In the genomic region with DNA sequence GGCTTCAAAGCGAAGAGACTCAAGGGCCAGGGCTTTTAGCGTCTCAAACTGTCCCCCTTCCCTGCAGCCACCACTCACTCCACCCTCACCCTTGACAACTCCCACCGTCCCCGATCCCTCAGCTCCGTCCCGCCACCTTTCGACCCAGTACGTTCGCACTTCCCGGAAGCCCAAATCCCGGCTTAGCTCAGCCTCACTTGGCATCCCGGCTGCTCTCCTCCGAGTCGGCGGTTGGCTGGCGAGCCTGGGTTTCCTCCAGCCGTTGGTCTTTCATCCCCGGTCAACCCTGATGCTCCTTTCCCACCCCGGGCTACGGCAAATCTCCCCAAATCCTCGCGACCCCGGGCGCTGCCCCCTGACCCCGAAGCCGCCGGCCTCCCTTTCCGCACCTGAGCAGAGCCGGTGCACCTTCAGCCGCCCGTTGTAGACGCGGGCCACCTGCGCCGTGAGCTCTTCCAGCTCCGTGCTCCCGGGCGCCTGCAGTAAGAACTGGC, we compare ENCODE assay signal across 7 mouse cellular contexts. TPM values are rescaled to one million over a fixed set of nuclear protein-coding genes. Genes with fewer than 3 reads are reported as not detected.
DNase-seq lines count a peak whose midpoint lies in the region; ATAC-seq and TF ChIP-seq lines count a peak whose summit lies in the region.

No protein-coding gene starts in this region.

- H3K27me3 ChIP-seq in CH12.LX (replicated peaks): no peaks in the 10 kb centered on the region
- no peaks in the 10 kb centered on the region for H3K27me3 ChIP-seq in kidney, adult 2 months (replicated peaks; ENCODE audit: control insufficient read depth, insufficient read depth, low read length)
- H3K27me3 ChIP-seq in liver, embryonic 16.5 days (ENCODE audit: control insufficient read depth, insufficient read depth, low read depth, low read length): no peaks in the 10 kb centered on the region
- no peaks in the 10 kb centered on the region for H3K27me3 ChIP-seq in neural tube, embryonic 12.5 days (replicated peaks)

- TF ChIP-seq POLR2A in CH12.LX (IDR thresholded peaks at IDR 0.05; ENCODE audit: low read depth, low read length): no peak; the same call in 1 of the 2 replicates
- peak; percentile 14 for TF ChIP-seq POLR2A in kidney, adult 2 months (IDR thresholded peaks at IDR 0.05; ENCODE audit: low read depth, low read length)

- peaks cover 13 to 51% of the 10 kb centered on the region in 2 experiments for H3K36me3 ChIP-seq in CH12.LX (replicated peaks in 1 of 2; ENCODE audit: control insufficient read depth in 1 of 2, insufficient read depth in 1 of 2, low read length in 1 of 2)
- H3K36me3 ChIP-seq in kidney, adult 2 months (ENCODE audit: control insufficient read depth, insufficient read depth, low read length): no peaks in the 10 kb centered on the region; the same call in 1 of the 2 replicates
- peaks cover 13% of the 10 kb centered on the region for H3K36me3 ChIP-seq in liver, embryonic 16.5 days (ENCODE audit: control insufficient read depth, insufficient read depth)
- H3K36me3 ChIP-seq in neural tube, embryonic 12.5 days: peaks cover 15% of the 10 kb centered on the region

- peak overlapping the region; percentile 55 for H3K9ac ChIP-seq in CH12.LX (ENCODE audit: insufficient read depth, low read depth)
- H3K9ac ChIP-seq in liver, embryonic 16.5 days (ENCODE audit: low read depth, low read length): peak overlapping the region; percentile 85
- H3K9ac ChIP-seq in neural tube, embryonic 12.5 days: peak overlapping the region; percentile 82

- WGBS in kidney, adult 2 months: under 1% methylated on average over 38 of the region's 38 CpGs
- WGBS in liver, embryonic 16.5 days (ENCODE audit: insufficient replicate concordance): under 1% methylated on average over 38 of the region's 38 CpGs
- under 1% methylated on average over 38 of the region's 38 CpGs for WGBS in neural tube, embryonic 12.5 days

- ATAC-seq in liver, embryonic 16.5 days (ENCODE audit: low read depth): peak; percentile 58
- ATAC-seq in neural tube, embryonic 12.5 days (ENCODE audit: low FRiP score, low read depth): peak; percentile 69

- no peaks in the 10 kb centered on the region for H3K9me3 ChIP-seq in CH12.LX (replicated peaks; ENCODE audit: low read length)
- H3K9me3 ChIP-seq in liver, embryonic 16.5 days (replicated peaks; ENCODE audit: control insufficient read depth, low read length): no peaks in the 10 kb centered on the region
- H3K9me3 ChIP-seq in neural tube, embryonic 12.5 days: no peaks in the 10 kb centered on the region

- H3K4me1 ChIP-seq in CH12.LX (ENCODE audit: control insufficient read depth in 1 of 2, insufficient read depth in 2 of 2): peaks cover 2 to 10% of the 10 kb centered on the region in 2 experiments; a peak in 2 of 4 replicates
- no peaks in the 10 kb centered on the region for H3K4me1 ChIP-seq in kidney, adult 2 months (ENCODE audit: control insufficient read depth, insufficient read depth, low read length)
- peaks cover 2% of the 10 kb centered on the region for H3K4me1 ChIP-seq in liver, embryonic 16.5 days (ENCODE audit: control insufficient read depth, low read depth, low read length)
- peaks cover 5% of the 10 kb centered on the region; the same call in 1 of the 2 replicates for H3K4me1 ChIP-seq in neural tube, embryonic 12.5 days

- peak in 1 of 2 experiments; percentile 15; a peak in 1 of 4 replicates for TF ChIP-seq CTCF in CH12.LX (conservative IDR thresholded peaks at IDR 0.05 in 1 of 2, IDR thresholded peaks at IDR 0.05 in 1 of 2; ENCODE audit: low read depth in 2 of 2, low read length in 2 of 2)
- TF ChIP-seq CTCF in kidney, adult 2 months (conservative IDR thresholded peaks at IDR 0.05; ENCODE audit: insufficient read depth, insufficient read length, low read depth, low read length): no peak

- H3K79me2 ChIP-seq in CH12.LX (replicated peaks; ENCODE audit: control insufficient read depth, extremely low read depth, insufficient read depth, poor library complexity, severe bottlenecking): no peaks in the 10 kb centered on the region

- in situ Hi-C loops in CH12.LX (cut with MboI; ENCODE audit: low pct_ligation_motif_present, low pct_unique_long_range_greater_than_20kb, low sequenced_read_pairs): loop anchor here (10.0 kb wide), 1 partner anchor 111 kb away; a partner anchor contains a TSS

- peak overlapping the region; percentile 2; the same call in 1 of the 2 replicates for H3K4me2 ChIP-seq in CH12.LX (ENCODE audit: insufficient read depth, low read depth, poor library complexity, severe bottlenecking)
- H3K4me2 ChIP-seq in liver, embryonic 16.5 days (ENCODE audit: low read depth, low read length): peak overlapping the region; percentile 96
- peak overlapping the region; percentile 85 for H3K4me2 ChIP-seq in neural tube, embryonic 12.5 days (replicated peaks)

- peak; percentile 17; the same call in 1 of the 2 replicates for TF ChIP-seq EP300 in CH12.LX (IDR thresholded peaks at IDR 0.05; ENCODE audit: low read length)

- DNase-seq in CH12.LX (ENCODE audit: extremely low read depth) (peak; percentile 65), MN1 (ENCODE audit: low spot score) (peak; percentile 75)
- peak; percentile 77 for DNase-seq in embryo, embryonic 11 days
- DNase-seq in heart, adult 11 months: peak; percentile 98
- peak; percentile 76 for DNase-seq in kidney, adult 2 months

- no peak; the same call in none of the 2 replicates for TF ChIP-seq RAD21 in CH12.LX (IDR thresholded peaks at IDR 0.05; ENCODE audit: low read depth, low read length)

- H3K27ac ChIP-seq in CH12.LX (ENCODE audit: insufficient read depth, low read depth): peak overlapping the region; percentile 3; the same call in 1 of the 2 replicates
- peak overlapping the region; percentile 73 for H3K27ac ChIP-seq in kidney, adult 2 months (ENCODE audit: insufficient read depth, low read depth, low read length)
- H3K27ac ChIP-seq in liver, embryonic 16.5 days (ENCODE audit: low read length): peak overlapping the region; percentile 69
- H3K27ac ChIP-seq in neural tube, embryonic 12.5 days: peak overlapping the region; percentile 53; the same call in 1 of the 2 replicates

- peak overlapping the region; percentile 72 to 82 (median 76) for H3K4me3 ChIP-seq in CH12.LX (replicated peaks in 1 of 3; ENCODE audit: low read depth in 2 of 3, low read length in 2 of 3, poor library complexity in 1 of 3)
- H3K4me3 ChIP-seq in kidney, adult 2 months (ENCODE audit: insufficient read depth, low read depth, low read length): peak overlapping the region; percentile 85
- peak overlapping the region; percentile 90 for H3K4me3 ChIP-seq in liver, embryonic 16.5 days (ENCODE audit: low read depth, low read length)
- H3K4me3 ChIP-seq in neural tube, embryonic 12.5 days: peak overlapping the region; percentile 82

- dilution Hi-C loops in CH12.LX (cut with MboI; ENCODE audit: extremely low pct_ligation_motif_present, extremely low pct_unique_long_range_greater_than_20kb, low sequenced_read_pairs): no loop called here

TF ChIP-seq in CH12.LX, 34 proteins besides CTCF, POLR2A, EP300 and RAD21 (continues in another document):
- no peak for TF ChIP-seq ZMIZ1 (IDR thresholded peaks at IDR 0.05; ENCODE audit: low read depth, low read length)
- no peak for TF ChIP-seq NRF1 (IDR thresholded peaks at IDR 0.05; ENCODE audit: low read depth, low read length)
- TF ChIP-seq BHLHE40 (IDR thresholded peaks at IDR 0.05; ENCODE audit: low read depth, low read length): no peak
- TF ChIP-seq CHD2 (IDR thresholded peaks at IDR 0.05; ENCODE audit: low read length): no peak
- TF ChIP-seq MAX (IDR thresholded peaks at IDR 0.05; ENCODE audit: low read length): no peak
- no peak for TF ChIP-seq MAZ (IDR thresholded peaks at IDR 0.05; ENCODE audit: low read depth, low read length)
- peak; percentile 78 for TF ChIP-seq ELF1 (IDR thresholded peaks at IDR 0.05; ENCODE audit: low read depth, low read length)
- TF ChIP-seq TBP (conservative IDR thresholded peaks at IDR 0.05; ENCODE audit: low read depth, low read length): peak; percentile 43; the same call in 1 of the 2 replicates
- no peak for TF ChIP-seq SIN3A (IDR thresholded peaks at IDR 0.05; ENCODE audit: low read length)
- TF ChIP-seq USF1 (IDR thresholded peaks at IDR 0.05; ENCODE audit: low read depth, low read length): no peak
- no peak for TF ChIP-seq USF2 (conservative IDR thresholded peaks at IDR 0.05; ENCODE audit: low read depth, low read length)
- TF ChIP-seq GABPA (IDR thresholded peaks at IDR 0.05; ENCODE audit: insufficient replicate concordance, low read depth, low read length): no peak
- no peak for TF ChIP-seq MYC (IDR thresholded peaks at IDR 0.05; ENCODE audit: low read depth, low read length)
- no peak for TF ChIP-seq KAT2A (IDR thresholded peaks at IDR 0.05; ENCODE audit: insufficient replicate concordance, low read length)
- no peak for TF ChIP-seq JUND (conservative IDR thresholded peaks at IDR 0.05; ENCODE audit: low read depth, low read length)
- 0 out of 2 replicates have a peak, but pooled peaks have one; percentile 66 for TF ChIP-seq CHD1 (IDR thresholded peaks at IDR 0.05; ENCODE audit: low read depth, low read length)
- no peak for TF ChIP-seq ZKSCAN1 (IDR thresholded peaks at IDR 0.05; ENCODE audit: borderline replicate concordance, low read depth, low read length)
- no peak for TF ChIP-seq SMC3 (IDR thresholded peaks at IDR 0.05; ENCODE audit: low read depth, low read length)
- TF ChIP-seq ZC3H11A (IDR thresholded peaks at IDR 0.05; ENCODE audit: low read depth, low read length): no peak
- no peak for TF ChIP-seq JUN (IDR thresholded peaks at IDR 0.05; ENCODE audit: insufficient read depth, low read depth, low read length)
- TF ChIP-seq RCOR1 (conservative IDR thresholded peaks at IDR 0.05; ENCODE audit: low read depth, low read length): peak; percentile 79
- TF ChIP-seq E2F4 (IDR thresholded peaks at IDR 0.05; ENCODE audit: insufficient replicate concordance, low read depth, low read length): no peak
- no peak for TF ChIP-seq IRF4 (IDR thresholded peaks at IDR 0.05; ENCODE audit: low read depth, low read length)
- no peak for TF ChIP-seq TCF12 (IDR thresholded peaks at IDR 0.05; ENCODE audit: low read depth, low read length)
- 0 out of 2 replicates have a peak, but pooled peaks have one; percentile 6 for TF ChIP-seq ETS1 (conservative IDR thresholded peaks at IDR 0.05; ENCODE audit: low read depth, low read length)
- TF ChIP-seq MAFK (IDR thresholded peaks at IDR 0.05; ENCODE audit: insufficient replicate concordance, low read length): no peak
- TF ChIP-seq NELFE (IDR thresholded peaks at IDR 0.05; ENCODE audit: low read depth, low read length): no peak
- TF ChIP-seq PAX5 (IDR thresholded peaks at IDR 0.05; ENCODE audit: low read length): no peak

RNA-seq across cellular contexts. Expression of a gene that starts 0.7 kb away (rescaled TPM):
- 67.0 and 69.0 TPM in 2 replicates for total RNA-seq in CH12.LX (2012; rRNA removed)
- 41.8 and 55.9 TPM in 2 replicates for total RNA-seq in CH12.LX (2014; rRNA removed)
- polyA plus RNA-seq in CH12.LX (2012; ENCODE audit: insufficient read length, low read depth): 127 and 160 TPM in 2 replicates
- polyA plus RNA-seq in kidney, adult 2 months (2012; rRNA removed): 16.1 TPM in 2 replicates
- polyA plus RNA-seq in liver, embryonic 16.5 days (2015; fragmentation: Nextera tagmentation; extraction: Ambion mirVana): 16.1 and 16.6 TPM in 2 replicates
- polyA plus RNA-seq in neural tube, embryonic 12.5 days (2016; fragmentation: Nextera tagmentation; extraction: Ambion mirVana): 42.1 and 45.0 TPM in 2 replicates

Comparison
In these comparisons a context has a peak if more than half of its experiments do, and no peak if none do; other contexts are left out.
1. Peak in every context shown above with its lines: DNase-seq, ATAC-seq, H3K4me3 ChIP-seq and H3K27ac ChIP-seq.
2. H3K27ac ChIP-seq: peak in every context shown above with its lines; median percentile 73 in kidney, adult 2 months; 69 in liver, embryonic 16.5 days; 53 in neural tube, embryonic 12.5 days; 3 in CH12.LX.
3. H3K4me2 ChIP-seq: peak in every context shown above with its lines; median percentile 96 in liver, embryonic 16.5 days; 85 in neural tube, embryonic 12.5 days; 2 in CH12.LX.